1 mouse cellular context compared by ENCODE assay signal in the genomic region with DNA sequence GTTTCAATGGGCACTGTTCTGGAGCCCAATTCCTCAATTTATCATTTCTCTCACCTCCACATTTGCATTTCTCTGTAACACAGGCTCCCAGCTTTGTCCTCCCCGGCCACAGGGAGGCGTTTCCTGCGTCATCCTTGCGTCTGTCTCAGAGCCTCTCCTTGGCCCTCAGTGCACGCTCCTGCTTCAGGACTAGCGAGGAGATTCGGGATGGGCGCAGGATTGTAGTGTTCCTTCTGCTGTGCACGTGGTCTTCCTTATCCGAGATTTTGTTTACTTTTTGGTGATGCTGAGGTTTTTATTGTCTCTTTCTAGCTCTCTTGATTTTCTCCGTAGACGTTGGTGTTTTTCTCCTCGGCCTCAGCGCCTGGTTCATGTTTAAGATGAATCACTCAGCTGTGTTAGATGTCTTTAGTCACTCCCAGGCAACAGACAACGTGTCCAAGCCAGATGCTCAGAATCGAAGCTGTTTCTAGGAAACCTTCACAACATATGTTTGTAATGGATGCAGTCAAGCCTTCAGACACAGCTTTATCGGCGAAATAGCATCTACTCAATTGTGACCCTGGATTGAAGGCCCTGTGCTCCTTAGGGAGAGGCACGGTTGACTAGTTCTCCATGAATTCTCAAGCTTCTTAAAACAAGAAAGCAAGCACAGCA.
TF ChIP-seq lines count a peak whose summit lies in the region.

No protein-coding gene starts in this region.

TF ChIP-seq in CH12.LX, 34 proteins besides CTCF, POLR2A, EP300 and RAD21:
- TF ChIP-seq ETS1 (conservative IDR thresholded peaks at IDR 0.05; ENCODE audit: low read depth, low read length) (no peak), SMC3 (IDR thresholded peaks at IDR 0.05; ENCODE audit: low read depth, low read length) (peak; percentile 23; the same call in 1 of the 2 replicates)
